Mouse (Mus musculus): Measurements from ENCODE around the gene Wdr20. TPM values are rescaled to one million over a fixed set of nuclear protein-coding genes. Genes with fewer than 3 reads are reported as not detected.

The Wdr20 gene
- total and polyA plus RNA-seq, 3 experiments = 18.8 to 25.8 TPM; not detected in 1

DNA sequence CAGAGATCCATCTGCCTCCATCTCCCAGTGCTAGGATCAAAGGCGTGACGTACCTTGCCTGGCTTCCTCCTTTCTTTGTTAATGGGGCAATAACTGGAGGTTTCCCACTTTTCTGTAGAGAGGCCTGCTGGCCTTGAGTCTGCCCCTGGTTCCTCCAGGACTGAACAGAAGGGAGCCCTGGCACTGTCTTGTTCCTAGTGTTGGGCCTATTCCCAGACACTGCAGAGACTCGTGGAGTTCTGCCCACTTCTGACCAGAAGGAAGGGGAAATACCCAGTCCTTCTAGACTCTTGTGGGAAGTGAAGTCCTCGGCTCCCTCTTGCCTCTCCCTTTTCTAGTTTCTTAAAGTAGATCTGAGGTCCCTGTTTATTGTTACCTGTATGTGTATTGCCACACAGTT, 48.5 kb downstream of the Wdr20 start:
- TF ChIP-seq MAZ (IDR thresholded peaks at IDR 0.05; ENCODE audit: low read depth, low read length) = no peak
- Histone ChIP-seq H3K27me3 (ENCODE audit: control insufficient read depth in 1 of 2, insufficient read depth in 2 of 2, low read length in 2 of 2) (no peaks in the 10 kb centered on the region), H3K9ac (ENCODE audit: control insufficient read depth, low read depth, low read length, poor library complexity, severe bottlenecking) (no peak overlapping the region), H3K27ac (ENCODE audit: control insufficient read depth, low read depth, low read length) (no peak overlapping the region), H3K9me3 (replicated peaks; ENCODE audit: insufficient read depth, low read length) (no peaks in the 10 kb centered on the region), H3K4me1 (ENCODE audit: control insufficient read depth in 1 of 2, insufficient read depth in 2 of 2, low read length in 2 of 2) (peaks cover 0 to 5% of the 10 kb centered on the region in 2 experiments; a peak in 1 of 4 replicates), H3K79me2 (ENCODE audit: control insufficient read depth, insufficient read depth, low read length, poor library complexity) (no peaks in the 10 kb centered on the region), H3K36me3 (ENCODE audit: control insufficient read depth in 1 of 2, insufficient read depth in 2 of 2, low read length in 2 of 2) (peaks cover 0 to 5% of the 10 kb centered on the region in 2 experiments; a peak in 2 of 4 replicates), H3K4me3 (ENCODE audit: control insufficient read depth in 1 of 2, insufficient read depth in 1 of 2, low read depth in 2 of 2, low read length in 2 of 2) (no peak overlapping the region)
- DNase-seq (ENCODE audit: low read depth, low spot score) = no peak

DNA sequence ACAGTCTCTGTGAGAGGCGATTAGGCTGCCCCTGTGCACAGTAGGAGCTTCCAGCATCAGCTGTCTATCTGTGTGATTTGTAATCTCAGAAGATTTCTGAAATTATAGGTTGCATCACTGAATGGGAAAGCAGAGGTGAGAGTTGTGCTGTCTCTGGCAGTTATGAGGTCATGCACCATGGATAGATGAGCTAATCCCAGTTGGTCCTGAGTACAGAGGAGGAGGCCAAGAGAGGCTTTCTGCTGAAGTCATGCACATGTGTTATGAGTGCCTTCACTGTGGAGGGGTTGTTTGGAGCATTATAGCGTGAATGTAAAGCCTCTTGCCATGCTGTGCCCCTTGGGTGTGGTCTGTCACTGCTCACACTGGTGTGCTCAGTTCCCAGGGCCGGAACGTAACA, 52.8 kb downstream of the Wdr20 start:
- Histone ChIP-seq H3K27ac (ENCODE audit: control insufficient read depth, low read depth, low read length) (no peak overlapping the region), H3K79me2 (ENCODE audit: control insufficient read depth, insufficient read depth, low read length, poor library complexity) (no peaks in the 10 kb centered on the region), H3K9me3 (replicated peaks; ENCODE audit: insufficient read depth, low read length) (no peaks in the 10 kb centered on the region), H3K36me3 (ENCODE audit: control insufficient read depth in 1 of 2, insufficient read depth in 2 of 2, low read length in 2 of 2) (no peaks in the 10 kb centered on the region; a peak in 1 of 4 replicates), H3K4me1 (ENCODE audit: control insufficient read depth in 1 of 2, insufficient read depth in 2 of 2, low read length in 2 of 2) (no peaks in the 10 kb centered on the region), H3K27me3 (ENCODE audit: control insufficient read depth in 1 of 2, insufficient read depth in 2 of 2, low read length in 2 of 2) (no peaks in the 10 kb centered on the region), H3K9ac (ENCODE audit: control insufficient read depth, low read depth, low read length, poor library complexity, severe bottlenecking) (no peak overlapping the region), H3K4me3 (ENCODE audit: control insufficient read depth in 1 of 2, insufficient read depth in 1 of 2, low read depth in 2 of 2, low read length in 2 of 2) (no peak overlapping the region)
- TF ChIP-seq GABPA (IDR thresholded peaks at IDR 0.05; ENCODE audit: low read depth, low read length) = no peak
- TF ChIP-seq MYC (IDR thresholded peaks at IDR 0.05; ENCODE audit: low read depth, low read length) = no peak
- no peak for TF ChIP-seq ZKSCAN1 (IDR thresholded peaks at IDR 0.05; ENCODE audit: low read depth, low read length)
- TF ChIP-seq TCF12 (IDR thresholded peaks at IDR 0.05; ENCODE audit: low read depth, low read length) = no peak
- TF ChIP-seq CTCF (IDR thresholded peaks at IDR 0.05 in 2 of 3, conservative IDR thresholded peaks at IDR 0.05 in 1 of 3; ENCODE audit: control insufficient read depth in 1 of 3, insufficient read depth in 1 of 3, low read depth in 2 of 3, low read length in 3 of 3, poor library complexity in 1 of 3, severe bottlenecking in 1 of 3) = no peak
- TF ChIP-seq MXI1 (IDR thresholded peaks at IDR 0.05; ENCODE audit: low read depth, low read length) = no peak
- no peak for TF ChIP-seq EP300 (IDR thresholded peaks at IDR 0.05; ENCODE audit: low read depth in 1 of 2, low read length in 2 of 2)
- DNase-seq (ENCODE audit: low read depth, low spot score) = no peak

DNA sequence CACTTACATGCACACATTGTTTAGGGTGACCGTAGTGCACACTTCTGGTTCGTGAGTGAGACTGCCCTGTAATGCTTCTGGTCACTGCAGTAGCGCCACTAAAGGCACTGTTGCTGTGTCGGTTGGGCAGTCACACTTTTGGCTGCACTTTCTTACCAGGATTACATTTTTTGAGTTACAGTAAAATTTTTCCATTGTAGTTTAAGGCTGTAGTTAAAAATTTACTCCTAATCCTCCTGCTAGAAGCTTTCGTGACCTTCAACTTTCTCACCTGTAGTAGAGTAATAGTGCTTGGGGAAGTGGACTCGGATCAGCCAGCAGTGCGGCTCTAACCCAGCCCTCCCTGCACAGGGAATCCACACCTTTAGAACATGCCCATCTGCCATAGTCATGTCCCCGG, 53.3 kb downstream of the Wdr20 start:
- Histone ChIP-seq H3K4me3 (ENCODE audit: control insufficient read depth in 1 of 2, insufficient read depth in 1 of 2, low read depth in 2 of 2, low read length in 2 of 2) (no peak overlapping the region), H3K79me2 (ENCODE audit: control insufficient read depth, insufficient read depth, low read length, poor library complexity) (no peaks in the 10 kb centered on the region), H3K27me3 (ENCODE audit: control insufficient read depth in 1 of 2, insufficient read depth in 2 of 2, low read length in 2 of 2) (no peaks in the 10 kb centered on the region), H3K4me1 (ENCODE audit: control insufficient read depth in 1 of 2, insufficient read depth in 2 of 2, low read length in 2 of 2) (no peaks in the 10 kb centered on the region), H3K36me3 (ENCODE audit: control insufficient read depth in 1 of 2, insufficient read depth in 2 of 2, low read length in 2 of 2) (no peaks in the 10 kb centered on the region; a peak in 1 of 4 replicates), H3K9me3 (replicated peaks; ENCODE audit: insufficient read depth, low read length) (no peaks in the 10 kb centered on the region), H3K27ac (ENCODE audit: control insufficient read depth, low read depth, low read length) (no peak overlapping the region), H3K9ac (ENCODE audit: control insufficient read depth, low read depth, low read length, poor library complexity, severe bottlenecking) (no peak overlapping the region)
- DNase-seq (ENCODE audit: low read depth, low spot score) = no peak
- TF ChIP-seq RAD21 (IDR thresholded peaks at IDR 0.05; ENCODE audit: low read depth, low read length) (no peak), SIN3A (IDR thresholded peaks at IDR 0.05; ENCODE audit: low read length) (no peak), KAT2A (conservative IDR thresholded peaks at IDR 0.05; ENCODE audit: low read depth, low read length) (no peak), TCF12 (IDR thresholded peaks at IDR 0.05; ENCODE audit: low read depth, low read length) (no peak), MYB (IDR thresholded peaks at IDR 0.05; ENCODE audit: low read depth, low read length) (no peak), ZNF384 (IDR thresholded peaks at IDR 0.05; ENCODE audit: low read depth, low read length) (no peak), MAFK (IDR thresholded peaks at IDR 0.05; ENCODE audit: borderline replicate concordance, low read depth, low read length) (no peak), MYC (IDR thresholded peaks at IDR 0.05; ENCODE audit: low read depth, low read length) (no peak), HCFC1 (IDR thresholded peaks at IDR 0.05; ENCODE audit: low read depth, low read length) (no peak), POLR2AphosphoS5 (IDR thresholded peaks at IDR 0.05; ENCODE audit: borderline replicate concordance, low read depth, low read length) (no peak), GATA1 (IDR thresholded peaks at IDR 0.05; ENCODE audit: low read depth, low read length) (no peak)

Data from MEL (cell line).